Mouse (Mus musculus) lung, adult 2 months (tissue): ENCODE data around the gene Plekhf1. TPM values are rescaled to one million over a fixed set of nuclear protein-coding genes. Genes with fewer than 3 reads are reported as not detected.

ENCODE experiments used
- DNase-seq: peaks from one replicate; pipeline ENCODE4 v3.0.0; 2022
- H3K4me1 ChIP-seq: fragments of 200-500 bp; 2 replicates; pipeline ENCODE4 v1.6.1; 2011; ENCODE audit warnings: low read length; ENCODE audit not compliant: control insufficient read depth, insufficient read depth
- H3K4me3 ChIP-seq: fragments of 200-500 bp; replicated peaks from 2 replicates; pipeline ENCODE3; 2011; ENCODE audit warnings: low read depth, mild to moderate bottlenecking, control low read depth, low read length; ENCODE audit errors: extremely low read depth
- CTCF ChIP-seq: fragments of 200-500 bp; IDR thresholded peaks from 2 replicates; pipeline ENCODE4 v1.5.1; 2011; ENCODE audit warnings: mild to moderate bottlenecking, low read length, control low read depth; ENCODE audit not compliant: insufficient read depth
- POLR2A ChIP-seq: fragments of 200-500 bp; IDR thresholded peaks from 2 replicates; pipeline ENCODE4 v1.6.1; 2011; ENCODE audit warnings: low read depth, mild to moderate bottlenecking, control low read depth, low read length, borderline replicate concordance; ENCODE audit errors: extremely low read depth
- WGBS: fragments of 180-500 bp; shearing (Covaris S2); methylation state at CpG from one replicate; pipeline ENCODE4 v1.1.7; 2018; 5-methylcytosine and 5-hydroxymethylcytosine counted together
- polyA plus RNA-seq: library from polyadenylated mRNA; depleted of rRNA; stranded (reverse); fragments of >200 nt; gene quantifications from 2 replicates; pipeline ENCODE4 v1.2.3, GENCODE M21; 2012; rRNA removed

The Plekhf1 gene
- polyA plus RNA-seq, 1 experiment = 3.2 TPM

DNA sequence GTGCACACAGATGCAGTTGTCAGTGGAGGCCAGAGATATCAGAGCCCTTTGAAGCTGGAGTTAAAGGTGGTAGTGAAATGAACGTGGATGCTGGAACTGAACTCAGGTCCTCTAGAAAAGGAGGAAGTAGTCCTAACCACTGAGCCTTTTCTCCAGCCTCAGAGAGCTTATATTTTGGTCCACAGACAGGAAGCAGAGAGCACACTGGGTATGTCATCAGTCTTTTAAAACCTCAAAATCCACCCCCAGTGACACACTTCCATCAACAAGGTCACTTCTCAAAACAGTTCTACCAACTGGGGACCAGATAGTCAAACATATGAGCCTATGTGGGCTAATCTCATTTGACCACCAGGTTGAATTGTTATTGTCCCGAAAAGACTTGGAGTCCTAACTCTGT lies 46.5 kb downstream of the Plekhf1 start:
- H3K4me3 ChIP-seq = no peak overlapping the region
- WGBS = 68% methylated on average over 2 of the region's 2 CpGs
- DNase-seq = no peak
- no peak for TF ChIP-seq CTCF
- TF ChIP-seq POLR2A = no peak
- peaks cover 4% of the 10 kb centered on the region; the same call in 1 of the 2 replicates for H3K4me1 ChIP-seq

DNA sequence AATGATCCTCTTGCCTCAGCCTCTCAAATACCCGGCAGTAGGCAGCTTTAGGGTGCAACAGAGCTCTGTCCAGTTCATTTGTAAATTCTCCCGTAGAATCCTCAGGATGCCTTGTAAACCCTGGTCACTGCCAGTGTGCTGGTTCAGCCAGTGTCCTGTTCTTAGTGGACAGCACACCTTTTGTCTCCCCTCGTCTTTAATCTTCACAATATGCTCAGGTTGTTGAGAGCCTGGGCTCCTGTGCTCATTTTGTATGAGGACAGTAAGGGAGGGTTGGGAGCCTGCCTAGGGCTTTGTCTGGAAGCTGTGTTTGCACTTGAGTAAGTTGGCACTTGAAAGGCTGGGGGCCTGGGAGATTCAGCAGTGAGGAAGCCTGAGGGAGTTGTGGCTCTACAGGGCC lies 47.9 kb downstream of the Plekhf1 start:
- DNase-seq = no peak
- WGBS = 60% methylated on average over 3 of the region's 3 CpGs
- TF ChIP-seq CTCF = no peak
- TF ChIP-seq POLR2A = no peak
- peaks cover 4% of the 10 kb centered on the region; the same call in 1 of the 2 replicates for H3K4me1 ChIP-seq
- no peak overlapping the region for H3K4me3 ChIP-seq

DNA sequence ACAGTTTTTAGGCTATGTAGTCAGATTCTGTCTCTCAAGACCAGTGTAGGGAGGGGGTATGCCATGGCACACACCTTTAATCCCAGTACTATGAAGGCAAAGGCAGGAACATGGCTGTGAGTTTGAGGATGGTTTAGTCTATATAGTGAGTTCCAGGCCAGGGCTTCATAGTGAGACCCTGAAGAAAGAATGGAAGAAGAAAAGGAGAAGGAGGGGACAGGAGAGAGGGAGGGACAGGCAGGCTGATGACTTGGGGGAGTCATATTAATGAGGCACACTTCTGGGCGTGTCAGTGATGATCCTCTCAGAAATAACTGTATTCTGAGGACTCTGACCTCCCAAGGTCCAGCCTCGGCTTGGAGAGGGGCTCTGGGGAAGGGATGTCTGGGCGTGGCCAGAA lies 51.8 kb downstream of the Plekhf1 start:
- no peak for TF ChIP-seq CTCF
- TF ChIP-seq POLR2A = no peak
- no peak overlapping the region for H3K4me3 ChIP-seq
- no peak for DNase-seq
- no peaks in the 10 kb centered on the region for H3K4me1 ChIP-seq
- 79% methylated on average over 3 of the region's 3 CpGs for WGBS

DNA sequence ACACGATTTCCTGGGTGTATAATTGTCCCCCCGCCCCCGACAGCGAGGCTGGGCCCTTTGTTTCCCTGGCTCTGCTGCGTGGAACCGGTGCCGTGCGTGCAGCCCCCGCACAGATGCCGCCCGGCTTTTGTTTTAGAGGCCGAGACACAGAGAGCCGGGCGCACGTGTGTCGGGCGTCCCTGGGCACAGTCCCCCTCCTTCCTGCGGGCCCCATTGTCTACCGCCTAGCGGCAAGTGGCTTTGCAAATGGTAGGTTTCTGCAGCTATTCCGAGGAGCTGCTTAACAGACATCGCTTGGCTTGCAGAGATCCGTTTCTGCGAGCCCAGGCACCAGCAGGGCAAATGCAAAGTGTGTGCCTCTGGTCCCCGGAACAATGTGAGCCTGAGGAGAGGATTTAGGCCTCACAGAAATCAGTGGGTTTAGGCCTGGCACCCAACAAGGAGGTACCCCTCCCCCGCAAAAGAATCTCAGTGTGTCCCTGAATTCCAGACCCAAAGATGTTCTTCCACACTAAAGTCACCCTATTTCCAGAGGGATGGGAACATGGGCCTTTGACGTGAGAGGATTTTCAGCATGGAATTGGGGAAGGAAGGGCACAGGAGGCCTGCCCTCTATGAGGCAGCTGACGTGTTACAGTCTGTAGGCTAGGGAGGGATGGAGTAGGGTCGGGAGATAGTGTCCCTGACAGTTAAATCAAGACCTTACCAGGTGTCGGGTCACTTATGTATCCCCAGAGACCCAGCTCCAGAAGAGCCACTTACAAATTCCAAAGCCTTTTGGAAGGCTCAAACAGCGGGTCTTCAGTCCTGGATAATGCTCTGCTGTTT lies 53.3 kb downstream of the Plekhf1 start:
- 21% methylated on average over 31 of the region's 31 CpGs for WGBS
- Histone ChIP-seq H3K4me1 (no peaks in the 10 kb centered on the region), H3K4me3 (no peak overlapping the region)
- TF ChIP-seq CTCF (no peak), POLR2A (no peak)
- no peak for DNase-seq

- H3K4me3 ChIP-seq = no peak overlapping the region
- 30% methylated on average over 14 of the region's 14 CpGs for WGBS
- no peak for TF ChIP-seq POLR2A
- no peak for TF ChIP-seq CTCF
- no peaks in the 10 kb centered on the region for H3K4me1 ChIP-seq
- no peak for DNase-seq
Observed at GRCm38 (mm10) chr7:38173871-38174270, 53.9 kb downstream of the Plekhf1 start.

DNA sequence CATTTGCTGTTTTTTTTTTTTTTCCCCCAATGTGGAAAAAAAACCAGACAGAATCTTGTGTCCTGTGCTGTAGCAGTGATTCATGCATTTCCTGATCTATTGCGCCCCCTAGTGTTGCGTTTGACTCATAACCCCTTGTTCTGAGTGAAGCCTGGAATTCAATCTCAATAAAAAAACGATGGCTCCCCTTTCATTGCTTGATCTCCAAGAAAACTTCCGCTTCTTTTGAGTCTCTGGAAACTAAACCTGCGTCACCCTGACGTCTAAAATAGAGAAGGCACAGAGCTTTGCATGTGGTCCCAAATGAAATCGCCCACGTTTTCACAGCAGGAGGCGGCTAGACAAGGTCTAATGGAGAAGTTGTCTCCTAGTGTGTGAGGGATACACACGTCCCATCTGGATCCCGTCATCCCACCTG lies 60.1 kb downstream of the Plekhf1 start:
- 17% methylated on average over 11 of the region's 11 CpGs for WGBS
- no peak for DNase-seq
- TF ChIP-seq POLR2A (no peak), CTCF (0 out of 2 replicates have a peak, but pooled peaks have one; percentile 10)
- Histone ChIP-seq H3K4me1 (no peaks in the 10 kb centered on the region), H3K4me3 (no peak overlapping the region)

Other genes with a start within 250 kb of the Plekhf1 start
- 8.1 and 12.1 TPM in 2 replicates for gene Uri1, start 204.5 kb downstream of the Plekhf1 start, polyA plus RNA-seq
- 1.2 and 1.7 TPM in 2 replicates for gene Ccne1, start 120.5 kb downstream of the Plekhf1 start, polyA plus RNA-seq
- gene 1600014C10Rik, start 44.8 kb downstream of the Plekhf1 start, polyA plus RNA-seq = 12.2 and 16.4 TPM in 2 replicates
- 5.1 and 9.2 TPM in 2 replicates for gene Pop4, start 43.4 kb upstream of the Plekhf1 start, polyA plus RNA-seq